Mouse (Mus musculus) bone marrow, adult 2 months (tissue): ENCODE data around the gene Ranbp3.
"Not testable (repeated sequence)": the region's sequence is repeated elsewhere in the genome, so short reads cannot be mapped to it uniquely, and the experiment has no call there.

ENCODE experiments used
- CTCF ChIP-seq: fragments of 200-500 bp; IDR thresholded peaks from 2 replicates; pipeline ENCODE4 v1.5.1; 2011; ENCODE audit warnings: low read length, control low read depth; ENCODE audit not compliant: control insufficient read depth, insufficient read depth
- POLR2A ChIP-seq: fragments of 200-500 bp; IDR thresholded peaks from 2 replicates; pipeline ENCODE4 v1.6.1; 2011; ENCODE audit warnings: low read depth, mild to moderate bottlenecking, control low read depth, low read length, borderline replicate concordance; ENCODE audit not compliant: control insufficient read depth

DNA sequence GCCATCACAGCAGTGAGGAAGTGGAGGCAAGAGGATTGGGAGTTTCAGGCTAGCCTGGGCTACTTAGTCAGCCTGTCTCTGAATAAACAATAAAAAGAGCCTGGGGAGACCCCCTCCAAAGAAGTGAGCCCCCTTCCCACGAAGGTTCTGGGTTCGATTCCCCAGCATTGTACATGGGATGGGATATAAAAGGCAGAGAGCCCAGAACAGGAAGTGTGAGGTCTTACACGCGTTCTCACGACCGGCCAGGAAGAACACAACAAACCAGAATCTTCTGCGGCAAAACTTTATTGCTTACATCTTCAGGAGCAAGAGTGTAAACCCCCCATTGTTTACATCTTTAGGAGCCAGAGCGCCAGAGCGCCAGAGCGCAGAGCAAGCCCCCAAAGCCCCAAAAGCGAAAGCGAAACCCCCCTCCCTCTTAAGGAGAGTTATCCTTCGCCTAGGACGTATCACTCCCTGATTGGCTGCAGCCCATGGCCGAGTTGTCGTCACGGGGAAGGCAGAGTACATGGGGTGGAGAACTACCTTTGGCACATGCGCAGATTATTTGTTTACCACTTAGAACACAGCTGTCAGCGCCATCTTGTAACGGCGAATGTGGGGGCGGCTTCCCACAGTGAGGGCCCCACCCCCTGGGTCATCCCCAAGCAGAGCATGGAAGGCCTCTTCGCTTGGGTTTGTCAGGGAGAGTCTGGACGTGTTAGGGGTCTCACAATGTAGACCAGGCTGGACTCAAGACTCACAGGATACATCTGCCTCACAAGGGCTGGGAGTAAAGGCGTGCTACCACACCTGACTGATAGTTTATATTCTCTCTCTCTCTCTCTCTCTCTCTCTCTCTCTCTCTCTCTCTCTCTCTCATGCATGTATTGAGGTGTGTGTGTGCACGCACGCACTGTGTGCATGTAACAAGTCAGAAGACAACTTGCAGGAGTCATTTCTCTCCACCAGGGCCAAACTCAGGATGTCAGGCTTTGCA lies 43.0 kb upstream of the Ranbp3 start:
- not testable (repeated sequence) for TF ChIP-seq CTCF, POLR2A
